Mouse (Mus musculus): ENCODE results near the gene Notum. TPM values are rescaled to one million over a fixed set of nuclear protein-coding genes. Genes with fewer than 3 reads are reported as not detected.
"Not testable (repeated sequence)": the region's sequence is repeated elsewhere in the genome, so short reads cannot be mapped to it uniquely, and the experiment has no call there.

Gene Notum
- polyA plus RNA-seq, 1 experiment from 2014 or later: 2.3 TPM

DNA sequence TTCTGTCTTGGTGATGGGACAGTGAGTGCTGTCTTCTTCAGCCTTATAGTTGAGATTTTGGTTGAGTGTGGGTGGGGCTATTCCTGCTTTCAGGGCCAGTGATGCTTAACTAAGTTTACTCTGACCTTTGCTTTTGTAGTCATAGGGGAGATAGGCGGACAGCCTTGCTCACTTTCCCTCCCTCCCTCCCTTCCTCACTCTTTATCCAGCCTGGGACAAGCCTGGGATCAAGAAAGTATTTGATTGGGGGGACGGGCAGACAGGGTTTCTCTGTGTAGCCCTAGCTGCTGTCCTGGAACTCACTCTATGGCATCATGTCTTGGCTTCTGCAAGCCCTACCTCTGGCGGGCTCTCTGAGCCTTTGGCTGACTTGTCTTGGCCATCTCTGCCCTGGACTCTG is 32.5 kb upstream of the Notum start:
- Histone ChIP-seq H3K9ac (no peak overlapping the region), H3K4me2 (no peak overlapping the region), H3K9me3 (no peaks in the 10 kb centered on the region), H3K4me1 (replicated peaks) (no peaks in the 10 kb centered on the region), H3K27ac (replicated peaks) (no peak overlapping the region), H3K36me3 (peaks cover 9% of the 10 kb centered on the region; the same call in 1 of the 2 replicates), H3K4me3 (no peak overlapping the region), H3K27me3 (no peaks in the 10 kb centered on the region)
- ATAC-seq (ENCODE audit: low FRiP score, low read depth): no peak
- WGBS: 52% methylated on average over 3 of the region's 3 CpGs

DNA sequence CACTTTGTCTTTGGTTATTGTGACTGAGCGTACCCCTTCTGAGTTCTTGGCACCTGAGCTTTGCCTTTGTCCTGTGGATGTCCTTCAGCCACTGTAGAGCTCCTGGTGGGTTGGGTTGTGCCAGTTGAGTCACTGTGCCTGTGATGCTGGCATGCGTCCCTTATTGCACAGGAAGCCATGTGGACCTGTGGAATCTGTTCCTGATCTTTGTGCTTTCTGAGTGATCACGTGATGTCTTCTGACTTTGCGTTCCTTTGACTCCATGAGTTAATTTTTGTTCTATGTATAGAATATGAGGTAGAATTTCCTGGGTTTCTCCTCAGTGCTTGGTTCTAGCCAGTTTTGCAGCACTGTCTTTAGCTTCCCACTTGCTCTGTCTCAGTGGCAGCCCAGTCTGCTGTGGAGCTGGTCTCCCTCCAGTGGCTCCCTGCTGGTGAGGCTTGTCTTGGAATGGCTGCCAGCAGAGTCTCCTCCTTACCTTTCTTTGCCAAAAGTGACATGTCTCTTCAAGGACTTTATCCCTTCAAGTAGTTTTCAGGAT is 31.6 kb upstream of the Notum start:
- no peak overlapping the region for H3K4me2 ChIP-seq
- peaks cover 9% of the 10 kb centered on the region; the same call in 1 of the 2 replicates for H3K36me3 ChIP-seq
- 96% methylated on average over 4 of the region's 4 CpGs for WGBS
- H3K9me3 ChIP-seq: no peaks in the 10 kb centered on the region
- H3K4me1 ChIP-seq (replicated peaks): no peaks in the 10 kb centered on the region
- no peaks in the 10 kb centered on the region for H3K27me3 ChIP-seq
- H3K4me3 ChIP-seq: no peak overlapping the region
- ATAC-seq (ENCODE audit: low FRiP score, low read depth): no peak
- H3K27ac ChIP-seq (replicated peaks): no peak overlapping the region
- no peak overlapping the region for H3K9ac ChIP-seq

DNA sequence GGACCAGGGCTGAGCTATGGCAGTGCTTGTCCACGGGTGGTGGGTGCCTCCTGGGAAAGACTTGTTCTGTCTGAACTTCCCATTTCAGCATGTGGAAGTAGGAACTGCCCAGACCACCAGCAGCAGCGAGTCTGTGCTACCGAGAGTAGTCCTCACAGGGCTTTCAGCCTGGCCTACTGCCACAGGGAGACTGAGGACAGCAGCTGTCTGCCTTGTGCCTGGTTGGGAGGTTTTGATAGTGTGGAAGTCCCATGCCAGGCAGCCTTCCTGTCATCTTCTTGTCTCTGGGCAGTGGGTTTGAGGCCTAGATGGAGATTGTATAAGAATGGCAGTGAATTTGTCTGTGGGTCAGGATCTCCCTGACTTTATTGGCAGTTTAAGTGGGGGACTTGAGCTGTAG is 28.4 kb upstream of the Notum start:
- no peak for ATAC-seq (ENCODE audit: low FRiP score, low read depth)
- Histone ChIP-seq H3K36me3 (peaks cover 3% of the 10 kb centered on the region; the same call in 1 of the 2 replicates), H3K9me3 (no peaks in the 10 kb centered on the region), H3K4me1 (replicated peaks) (no peaks in the 10 kb centered on the region), H3K27ac (replicated peaks) (no peak overlapping the region), H3K4me2 (no peak overlapping the region), H3K27me3 (no peaks in the 10 kb centered on the region), H3K9ac (no peak overlapping the region), H3K4me3 (no peak overlapping the region)
- WGBS: 90% methylated on average over 3 of the region's 3 CpGs

DNA sequence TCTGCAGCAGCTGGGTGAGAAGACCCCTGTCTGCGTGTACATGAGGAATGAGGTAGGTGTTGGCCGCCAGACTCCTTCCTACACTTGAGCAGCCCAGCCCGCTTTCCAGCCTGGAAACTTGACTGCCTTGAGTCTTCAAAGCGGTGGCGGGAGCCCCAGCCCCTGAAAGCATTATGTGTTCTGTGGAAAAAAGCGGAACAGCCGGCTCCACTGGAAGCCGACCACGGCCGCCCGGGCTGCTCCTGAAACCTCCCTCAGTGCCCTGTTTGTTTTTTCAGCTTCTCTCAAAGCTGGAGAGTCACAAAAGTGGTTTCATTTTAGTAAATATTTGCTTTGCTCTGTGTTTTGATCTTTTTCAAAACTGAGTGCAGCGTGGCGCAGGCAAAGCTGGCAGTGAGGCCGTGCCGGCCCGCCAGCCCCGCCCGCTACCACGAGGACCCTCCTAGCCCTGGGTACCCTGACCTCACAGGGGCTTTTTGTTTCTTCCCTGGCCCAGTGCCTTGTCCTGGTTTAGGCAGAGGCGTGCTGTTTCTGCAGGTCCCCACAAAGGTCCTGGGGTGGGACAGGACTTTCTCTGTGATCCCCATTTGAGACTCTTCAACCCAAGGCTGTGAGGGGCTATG is 25.8 kb upstream of the Notum start:
- no peaks in the 10 kb centered on the region for H3K9me3 ChIP-seq
- WGBS: 78% methylated on average over 20 of the region's 20 CpGs
- H3K36me3 ChIP-seq: peaks cover 4% of the 10 kb centered on the region; the same call in 1 of the 2 replicates
- H3K27ac ChIP-seq (replicated peaks): 0 out of 2 replicates have a peak overlapping the region, but pooled peaks have one; percentile 2
- no peak overlapping the region for H3K9ac ChIP-seq
- H3K4me3 ChIP-seq: no peak overlapping the region
- H3K4me2 ChIP-seq: no peak overlapping the region
- no peaks in the 10 kb centered on the region for H3K4me1 ChIP-seq (replicated peaks)
- ATAC-seq (ENCODE audit: low FRiP score, low read depth): no peak
- H3K27me3 ChIP-seq: no peaks in the 10 kb centered on the region

DNA sequence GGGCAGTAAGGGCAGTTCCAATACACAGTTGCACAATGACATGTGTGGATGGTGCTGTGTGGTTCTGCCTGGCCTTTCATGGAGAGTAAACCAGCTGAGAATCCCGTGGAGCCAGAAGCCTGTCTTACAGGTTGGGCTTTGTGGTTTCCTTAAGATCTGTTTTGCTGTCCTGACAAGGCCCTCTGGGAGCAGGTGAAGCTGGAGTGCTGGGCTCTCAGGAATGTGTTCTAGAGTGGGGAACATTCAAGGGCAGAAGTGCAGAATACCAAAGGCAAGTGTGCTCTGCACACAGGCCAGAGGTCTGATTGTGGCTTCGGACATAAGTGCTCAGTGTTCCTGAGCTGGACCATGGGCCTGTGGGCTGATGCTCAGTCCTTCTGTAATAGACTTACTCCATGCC is 23.7 kb upstream of the Notum start:
- H3K36me3 ChIP-seq: peaks cover 21% of the 10 kb centered on the region
- 93% methylated on average over 2 of the region's 2 CpGs for WGBS

DNA sequence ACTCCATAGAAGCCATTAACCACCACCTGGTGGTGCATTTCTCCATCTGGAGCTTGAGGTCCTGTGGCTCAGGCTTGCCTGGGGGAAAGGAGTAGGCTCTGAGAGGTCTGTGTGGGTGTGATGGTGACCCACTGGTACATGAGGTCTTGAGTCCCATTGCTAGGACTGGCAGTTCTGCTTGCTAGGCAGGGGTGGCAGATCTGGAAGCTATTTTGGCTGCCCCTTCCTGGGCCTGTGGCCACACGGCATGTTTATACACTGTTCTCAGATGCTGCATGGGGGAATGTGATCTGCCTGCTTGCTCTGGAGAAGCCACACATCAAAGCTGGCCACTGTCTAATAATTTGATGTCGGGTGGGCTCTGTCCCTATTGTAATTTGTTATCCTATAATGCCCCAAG is 23.1 kb upstream of the Notum start:
- H3K4me1 ChIP-seq (replicated peaks): no peaks in the 10 kb centered on the region
- peaks cover 21% of the 10 kb centered on the region for H3K36me3 ChIP-seq
- 91% methylated on average over 2 of the region's 2 CpGs for WGBS
- H3K4me2 ChIP-seq: no peak overlapping the region
- no peak overlapping the region for H3K27ac ChIP-seq (replicated peaks)
- H3K9ac ChIP-seq: no peak overlapping the region
- H3K9me3 ChIP-seq: no peaks in the 10 kb centered on the region
- no peaks in the 10 kb centered on the region for H3K27me3 ChIP-seq
- no peak overlapping the region for H3K4me3 ChIP-seq
- ATAC-seq (ENCODE audit: low FRiP score, low read depth): no peak

More for the DNA sequence above, 23.7 kb upstream of the Notum start:
- Histone ChIP-seq H3K9me3 (no peaks in the 10 kb centered on the region), H3K27me3 (no peaks in the 10 kb centered on the region), H3K4me2 (no peak overlapping the region), H3K4me1 (replicated peaks) (no peaks in the 10 kb centered on the region), H3K4me3 (no peak overlapping the region), H3K9ac (no peak overlapping the region), H3K27ac (replicated peaks) (no peak overlapping the region)
- ATAC-seq (ENCODE audit: low FRiP score, low read depth): no peak

DNA sequence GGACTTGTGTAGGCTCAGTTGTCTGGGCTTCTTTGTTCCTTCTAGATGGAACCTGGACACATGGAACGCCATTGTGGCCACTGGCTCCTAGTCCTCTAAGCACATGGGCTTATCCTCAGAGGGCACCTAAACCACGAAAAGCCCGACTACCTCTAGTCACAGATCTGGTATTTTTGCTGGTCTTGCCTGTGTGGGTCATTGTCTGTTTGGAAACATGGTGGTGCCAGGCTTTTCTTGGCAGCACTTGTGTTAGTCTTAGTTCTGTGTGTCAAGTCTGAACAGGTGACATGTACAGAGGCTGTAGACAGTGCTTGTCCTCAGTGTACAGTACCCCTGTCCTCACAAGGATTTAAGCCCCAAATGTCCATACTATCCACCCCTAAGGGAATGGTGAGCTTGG is 22.6 kb upstream of the Notum start:
- ATAC-seq (ENCODE audit: low FRiP score, low read depth): no peak
- H3K36me3 ChIP-seq: peaks cover 23% of the 10 kb centered on the region

DNA sequence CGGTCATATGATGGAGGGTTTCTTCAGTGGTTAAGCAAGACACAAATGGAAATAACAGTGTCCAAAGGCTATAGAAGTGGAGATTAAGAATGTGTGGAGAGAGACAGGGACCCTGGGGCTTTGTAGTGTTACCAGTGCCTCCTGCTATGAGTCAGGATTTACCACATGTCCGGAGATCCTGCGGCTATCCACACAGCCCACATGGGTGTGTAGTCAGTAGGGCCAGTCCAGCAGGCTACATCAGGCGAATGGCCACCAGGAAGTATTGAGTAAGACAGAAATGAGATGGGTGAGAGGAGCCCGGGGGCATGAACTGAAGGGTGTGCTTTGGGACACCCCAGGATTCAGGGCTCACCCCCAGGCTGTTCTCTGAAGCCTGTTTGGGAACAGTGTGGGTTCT is 21.7 kb upstream of the Notum start:
- WGBS: 95% methylated on average over 5 of the region's 5 CpGs
- no peak for ATAC-seq (ENCODE audit: low FRiP score, low read depth)

More for the DNA sequence above, 22.6 kb upstream of the Notum start:
- no peak overlapping the region for H3K9ac ChIP-seq
- no peak overlapping the region for H3K4me2 ChIP-seq
- no peaks in the 10 kb centered on the region for H3K9me3 ChIP-seq
- H3K4me3 ChIP-seq: no peak overlapping the region
- no peaks in the 10 kb centered on the region for H3K4me1 ChIP-seq (replicated peaks)
- H3K27me3 ChIP-seq: no peaks in the 10 kb centered on the region
- no peak overlapping the region for H3K27ac ChIP-seq (replicated peaks)
- WGBS: 97% methylated on average over 3 of the region's 3 CpGs

DNA sequence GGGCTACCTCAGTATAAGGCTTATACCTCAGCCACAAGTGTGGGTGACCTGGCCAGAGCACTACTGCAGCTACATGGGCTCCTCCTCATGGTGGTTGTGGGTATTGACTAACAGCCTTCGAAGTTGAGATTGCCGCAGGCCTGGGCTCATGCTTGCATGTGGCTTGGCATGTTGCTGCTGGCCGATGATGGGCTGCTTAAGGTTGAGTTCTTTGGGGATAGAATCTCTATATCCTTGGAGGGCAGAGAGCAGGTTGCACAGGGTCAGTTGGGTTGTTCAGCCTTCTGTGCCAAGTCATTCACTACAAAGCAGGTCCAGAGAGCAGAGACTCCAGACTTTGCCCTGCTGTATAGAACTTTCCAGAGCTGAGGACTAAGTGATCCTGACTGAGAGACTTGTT is 18.9 kb upstream of the Notum start:
- no peak for ATAC-seq (ENCODE audit: low FRiP score, low read depth)
- no peak overlapping the region for H3K4me3 ChIP-seq
- no peak overlapping the region for H3K4me2 ChIP-seq
- peaks cover 4% of the 10 kb centered on the region; the same call in 1 of the 2 replicates for H3K4me1 ChIP-seq (replicated peaks)
- no peaks in the 10 kb centered on the region for H3K9me3 ChIP-seq
- no peak overlapping the region for H3K9ac ChIP-seq
- no peaks in the 10 kb centered on the region for H3K27me3 ChIP-seq
- WGBS: 85% methylated on average over 3 of the region's 3 CpGs
- no peak overlapping the region for H3K27ac ChIP-seq (replicated peaks)
- H3K36me3 ChIP-seq: peaks cover 27% of the 10 kb centered on the region

More for the DNA sequence above, 21.7 kb upstream of the Notum start:
- H3K4me2 ChIP-seq: no peak overlapping the region
- no peaks in the 10 kb centered on the region for H3K27me3 ChIP-seq
- no peak overlapping the region for H3K27ac ChIP-seq (replicated peaks)
- H3K4me3 ChIP-seq: no peak overlapping the region
- peaks cover 27% of the 10 kb centered on the region for H3K36me3 ChIP-seq
- no peaks in the 10 kb centered on the region for H3K9me3 ChIP-seq
- H3K4me1 ChIP-seq (replicated peaks): no peaks in the 10 kb centered on the region
- no peak overlapping the region for H3K9ac ChIP-seq

DNA sequence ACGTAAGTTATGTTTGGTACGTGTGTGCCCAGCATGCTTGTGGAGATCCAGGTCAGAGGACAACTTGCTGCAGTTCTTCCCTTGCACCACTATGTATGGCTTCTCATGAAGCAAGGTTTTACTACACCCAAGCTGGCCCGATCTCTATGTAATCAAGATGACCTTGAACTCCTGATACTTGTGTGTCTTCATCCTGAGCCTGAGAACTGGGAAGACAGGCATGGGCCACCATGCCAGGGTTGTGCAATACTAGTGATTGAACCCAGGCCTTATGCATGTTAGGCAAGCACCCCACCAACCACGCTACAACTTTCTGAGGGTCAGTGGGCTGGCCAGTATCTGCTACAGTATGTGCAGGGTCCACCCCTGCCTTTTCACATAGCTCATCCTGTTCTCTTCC is 16.0 kb upstream of the Notum start:
- Histone ChIP-seq H3K4me2 (no peak overlapping the region), H3K27me3 (no peaks in the 10 kb centered on the region), H3K4me3 (no peak overlapping the region), H3K27ac (replicated peaks) (no peak overlapping the region), H3K9me3 (no peaks in the 10 kb centered on the region), H3K4me1 (replicated peaks) (peaks cover 18% of the 10 kb centered on the region), H3K36me3 (peaks cover 22% of the 10 kb centered on the region), H3K9ac (no peak overlapping the region)
- ATAC-seq (ENCODE audit: low FRiP score, low read depth): no peak
- WGBS: 97% methylated on average over 4 of the region's 4 CpGs

DNA sequence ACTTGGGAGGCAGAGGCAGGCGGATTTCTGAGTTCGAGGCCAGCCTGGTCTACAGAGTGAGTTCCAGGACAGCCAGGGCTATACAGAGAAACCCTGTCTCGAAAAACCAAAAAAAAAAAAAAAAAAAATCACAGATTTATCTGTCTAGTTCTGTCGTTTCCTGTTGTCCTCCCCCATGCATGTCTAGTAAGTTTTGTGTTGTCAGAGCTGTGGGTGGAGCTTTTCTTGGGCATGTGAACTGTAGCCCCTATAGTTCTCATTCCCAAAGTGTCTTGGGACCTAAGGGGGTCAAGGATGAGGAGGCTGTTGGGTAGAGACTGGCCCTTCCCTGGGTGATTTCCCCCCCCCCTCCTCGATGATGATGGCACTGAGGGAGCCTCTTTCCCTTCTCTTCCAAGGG is 14.9 kb upstream of the Notum start:
- H3K9ac ChIP-seq; H3K9me3 ChIP-seq; H3K27ac ChIP-seq (replicated peaks); H3K27me3 ChIP-seq; ATAC-seq (ENCODE audit: low FRiP score, low read depth); H3K4me3 ChIP-seq; H3K4me2 ChIP-seq: not testable (repeated sequence)
- peaks cover 18% of the 10 kb centered on the region for H3K4me1 ChIP-seq (replicated peaks)
- H3K36me3 ChIP-seq: peaks cover 16% of the 10 kb centered on the region
- WGBS: 90% methylated on average over 4 of the region's 5 CpGs

DNA sequence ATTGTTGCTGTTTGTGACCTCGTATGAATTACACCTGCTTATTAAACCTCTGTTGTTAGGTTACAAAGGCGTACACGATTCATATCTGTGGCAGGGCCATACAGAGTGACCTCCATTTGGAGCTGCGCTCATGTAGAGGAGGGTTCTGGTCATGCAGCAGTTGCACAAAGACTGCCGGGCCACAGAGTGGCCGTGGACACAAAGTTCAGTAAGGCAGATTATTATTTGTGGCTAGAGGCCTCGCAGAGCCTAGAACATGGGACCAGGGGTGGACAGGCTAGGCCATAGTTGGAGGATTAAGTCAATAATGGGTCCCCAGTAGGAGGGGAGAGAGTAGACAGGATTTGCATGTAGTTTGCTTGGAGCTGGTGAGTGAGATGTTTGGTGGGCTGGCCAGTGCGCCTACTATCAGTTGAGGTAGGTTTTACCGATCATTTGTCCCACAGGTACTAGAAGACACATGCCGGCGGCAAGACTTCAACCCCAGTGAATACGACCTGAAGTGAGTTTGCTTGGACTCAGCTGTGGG is 12.7 kb upstream of the Notum start:
- peaks cover 5% of the 10 kb centered on the region; the same call in 1 of the 2 replicates for H3K36me3 ChIP-seq

More for the DNA sequence above, 12.7 kb upstream of the Notum start:
- peak; percentile 20 for ATAC-seq (ENCODE audit: low FRiP score, low read depth)
- Histone ChIP-seq H3K27ac (replicated peaks) (peak overlapping the region; percentile 93), H3K27me3 (no peaks in the 10 kb centered on the region), H3K9me3 (no peaks in the 10 kb centered on the region), H3K4me2 (peak overlapping the region; percentile 83), H3K4me3 (peak overlapping the region; percentile 62), H3K9ac (peak overlapping the region; percentile 67), H3K4me1 (replicated peaks) (peaks cover 18% of the 10 kb centered on the region)
- 38% methylated on average over 12 of the region's 12 CpGs for WGBS

Data from hindbrain, embryonic 15.5 days (tissue).